In the genomic region with DNA sequence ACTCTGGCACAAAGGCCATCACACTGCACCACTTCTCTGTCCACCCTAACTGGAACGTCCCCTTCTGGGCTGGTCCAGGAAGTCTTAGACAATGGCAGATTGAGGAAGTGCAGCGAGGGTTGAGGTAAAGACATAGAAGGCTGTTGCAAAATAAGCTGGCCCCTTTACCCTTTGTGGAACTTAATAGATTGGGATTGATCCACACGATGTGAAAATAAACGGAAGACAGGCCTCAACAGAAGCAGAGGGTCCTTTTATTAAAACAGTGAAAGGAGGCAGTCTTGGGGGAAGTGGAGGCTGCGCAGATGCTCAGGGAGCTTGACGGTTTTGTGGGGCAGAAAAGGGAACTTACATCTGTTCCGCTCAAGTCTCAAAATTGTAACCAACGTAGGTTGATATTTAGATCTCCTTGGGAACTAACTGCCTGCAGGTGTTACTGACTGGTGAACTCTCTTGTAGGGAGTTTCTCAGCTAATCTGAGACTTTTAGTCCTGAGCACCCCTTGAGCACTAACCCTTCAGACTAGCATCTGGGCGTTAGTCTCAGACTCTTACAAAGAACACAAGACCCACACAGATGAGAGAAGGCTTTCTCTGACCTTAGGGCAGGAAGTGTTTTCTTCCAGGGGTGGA, we compare ENCODE assay signal across 8 mouse cellular contexts. TPM values are rescaled to one million over a fixed set of nuclear protein-coding genes. Genes with fewer than 3 reads are reported as not detected.
DNase-seq lines count a peak whose midpoint lies in the region; ATAC-seq and TF ChIP-seq lines count a peak whose summit lies in the region.

A gene (plus strand): TSS at position 546 of the 632 bp plus-strand sequence.

- H3K9ac ChIP-seq in heart, embryonic 11.5 days (ENCODE audit: low read depth, low read length): peak within 1 kb of the TSS; percentile 60
- H3K9ac ChIP-seq in liver, embryonic 11.5 days (ENCODE audit: low read depth, low read length): peak within 1 kb of the TSS; percentile 79

- DNase-seq in frontal cortex, postnatal 36 days (ENCODE audit: low spot score in 2 of 2): peak; percentile 4 to 5
- DNase-seq in frontal cortex, adult 2 months (ENCODE audit: extremely low spot score in 1 of 2, low spot score in 1 of 2): no peak
- no peak for DNase-seq in liver, embryonic 11.5 days (ENCODE audit: low spot score)
- peak; percentile 65 to 69 for DNase-seq in monocyte, adult 2 months (ENCODE audit: low read depth in 1 of 2, low spot score in 2 of 2)
- DNase-seq in thymus, postnatal 4 days: peak; percentile 63
- no peak for DNase-seq in adrenal gland, postnatal 4 days (ENCODE audit: low spot score in 2 of 2)

- H3K4me1 ChIP-seq in bone marrow, adult 2 months (ENCODE audit: control insufficient read depth, insufficient read depth, low read length): no peaks in the 10 kb centered on the region; the same call in 1 of the 2 replicates
- peaks cover 4% of the 10 kb centered on the region; the same call in 1 of the 2 replicates for H3K4me1 ChIP-seq in heart, embryonic 11.5 days (ENCODE audit: control insufficient read depth, insufficient read depth, low read length)
- H3K4me1 ChIP-seq in liver, embryonic 11.5 days (replicated peaks; ENCODE audit: control insufficient read depth, insufficient read depth, low read length): peaks cover 10% of the 10 kb centered on the region

- 2% methylated on average over 9 of the region's 9 CpGs for WGBS in bone marrow, adult 2 months
- WGBS in heart, embryonic 11.5 days (ENCODE audit: insufficient replicate concordance): 25% methylated on average over 9 of the region's 9 CpGs
- 18% methylated on average over 9 of the region's 9 CpGs for WGBS in liver, embryonic 11.5 days

- no peak for TF ChIP-seq CTCF in bone marrow, adult 2 months (IDR thresholded peaks at IDR 0.05; ENCODE audit: control insufficient read depth, insufficient read depth, low read length)

- no peak for TF ChIP-seq POLR2A in bone marrow, adult 2 months (IDR thresholded peaks at IDR 0.05; ENCODE audit: borderline replicate concordance, control insufficient read depth, low read depth, low read length)

- no peaks in the 10 kb centered on the region for H3K36me3 ChIP-seq in heart, embryonic 11.5 days (ENCODE audit: control insufficient read depth, insufficient read depth, low read length)
- H3K36me3 ChIP-seq in liver, embryonic 11.5 days (ENCODE audit: control insufficient read depth, insufficient read depth, low read length): no peaks in the 10 kb centered on the region

- peak within 1 kb of the TSS; percentile 91 for H3K4me2 ChIP-seq in heart, embryonic 11.5 days
- H3K4me2 ChIP-seq in liver, embryonic 11.5 days: peak within 1 kb of the TSS; percentile 84

- no peak for ATAC-seq in heart, embryonic 11.5 days (replicated peaks; ENCODE audit: insufficient number of reproducible peaks, low FRiP score, low TSS enrichment)
- peak; percentile 43 for ATAC-seq in liver, embryonic 11.5 days (replicated peaks; ENCODE audit: low FRiP score)

- peak within 1 kb of the TSS; percentile 98 for H3K4me3 ChIP-seq in bone marrow, adult 2 months (replicated peaks; ENCODE audit: control insufficient read depth, low read depth, low read length)
- H3K4me3 ChIP-seq in heart, embryonic 11.5 days (ENCODE audit: low read depth, low read length): peak within 1 kb of the TSS; percentile 31
- peak within 1 kb of the TSS; percentile 65 for H3K4me3 ChIP-seq in liver, embryonic 11.5 days (ENCODE audit: low read depth, low read length)

- H3K9me3 ChIP-seq in heart, embryonic 11.5 days (replicated peaks; ENCODE audit: control insufficient read depth, low read length): no peaks in the 10 kb centered on the region
- no peaks in the 10 kb centered on the region for H3K9me3 ChIP-seq in liver, embryonic 11.5 days (ENCODE audit: control insufficient read depth, low read length)

- H3K27me3 ChIP-seq in heart, embryonic 11.5 days (ENCODE audit: control insufficient read depth, insufficient read depth, low read length): no peaks in the 10 kb centered on the region
- no peaks in the 10 kb centered on the region for H3K27me3 ChIP-seq in liver, embryonic 11.5 days (replicated peaks; ENCODE audit: control insufficient read depth, insufficient read depth, low read length)

- H3K27ac ChIP-seq in bone marrow, adult 2 months (ENCODE audit: control insufficient read depth, insufficient read depth, low read depth, low read length, poor library complexity): peak within 1 kb of the TSS; percentile 99
- H3K27ac ChIP-seq in heart, embryonic 11.5 days (ENCODE audit: low read depth, low read length): no peak within 1 kb of the TSS
- H3K27ac ChIP-seq in liver, embryonic 11.5 days (ENCODE audit: low read depth, low read length): peak within 1 kb of the TSS; percentile 67

RNA-seq across cellular contexts. Expression of the gene that starts here (rescaled TPM):
- 3.5 and 3.8 TPM in 2 replicates for polyA plus RNA-seq in frontal cortex, adult 2 months (2012; rRNA removed)
- 25.0 and 45.8 TPM in 2 replicates for polyA plus RNA-seq in bone marrow, adult 2 months (2011; ENCODE audit: insufficient read depth, insufficient read length, low replicate concordance, missing spikeins)
- polyA plus RNA-seq in heart, embryonic 11.5 days (2014; fragmentation: Nextera tagmentation; extraction: Ambion mirVana): 0.62 and 1.7 TPM in 2 replicates
- polyA plus RNA-seq in liver, embryonic 11.5 days (2014; fragmentation: Nextera tagmentation; extraction: Ambion mirVana): 9.1 and 12.0 TPM in 2 replicates
- total RNA-seq in adrenal gland, postnatal 4 days (2021): 1 to 10 TPM; 3.9 to 4.0 TPM

Comparison
In these comparisons a context has a peak if more than half of its experiments do, and no peak if none do; other contexts are left out.
1. DNase-seq: peak in frontal cortex, postnatal 36 days (2 of 2), monocyte, adult 2 months (2 of 2) and thymus, postnatal 4 days (single experiment); none in frontal cortex, adult 2 months (0 of 2), liver, embryonic 11.5 days (single experiment) and adrenal gland, postnatal 4 days (0 of 2).
2. H3K4me3 ChIP-seq: peak in every context shown above with its lines; median percentile 98 in bone marrow, adult 2 months; 65 in liver, embryonic 11.5 days; 31 in heart, embryonic 11.5 days.